Mouse (Mus musculus) ovary, adult 10 weeks (tissue): ENCODE measurements around the gene F2. TPM values are rescaled to one million over a fixed set of nuclear protein-coding genes. Genes with fewer than 3 reads are reported as not detected.

Experiments used
- polyA plus RNA-seq: library from polyadenylated mRNA; stranded (reverse); fragments of 350-450 nt; fragmentation: Illumina TruSeq; extraction: RNeasy Lipid Tissue Mini Kit (QIAGEN cat#74804); gene quantifications from one replicate; pipeline ENCODE4 v1.2.3, GENCODE M21; 2014

Gene F2
- polyA plus RNA-seq = not detected

DNA sequence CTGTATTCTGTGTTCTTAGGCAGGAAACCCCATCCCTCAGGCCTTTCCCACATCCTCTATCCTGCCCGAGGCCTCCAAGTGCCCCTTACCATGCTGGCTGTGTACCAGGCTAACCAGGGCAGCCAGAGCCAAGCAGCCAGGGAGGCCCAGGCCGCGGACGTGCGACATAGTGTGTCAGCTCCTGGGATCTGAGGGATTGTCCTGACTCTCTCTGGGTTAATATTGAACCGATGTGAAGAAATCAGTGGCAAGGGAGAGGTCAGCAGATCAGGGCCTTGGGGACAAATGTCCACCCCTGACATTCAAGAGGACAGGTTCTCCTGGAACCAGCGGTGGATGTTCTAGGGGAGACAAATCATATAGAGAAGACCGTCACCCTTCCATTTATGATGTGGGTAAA lies at the start of gene F2:
Gene F2 (minus strand): TSS at position 186 of the 400 bp plus-strand sequence.

DNA sequence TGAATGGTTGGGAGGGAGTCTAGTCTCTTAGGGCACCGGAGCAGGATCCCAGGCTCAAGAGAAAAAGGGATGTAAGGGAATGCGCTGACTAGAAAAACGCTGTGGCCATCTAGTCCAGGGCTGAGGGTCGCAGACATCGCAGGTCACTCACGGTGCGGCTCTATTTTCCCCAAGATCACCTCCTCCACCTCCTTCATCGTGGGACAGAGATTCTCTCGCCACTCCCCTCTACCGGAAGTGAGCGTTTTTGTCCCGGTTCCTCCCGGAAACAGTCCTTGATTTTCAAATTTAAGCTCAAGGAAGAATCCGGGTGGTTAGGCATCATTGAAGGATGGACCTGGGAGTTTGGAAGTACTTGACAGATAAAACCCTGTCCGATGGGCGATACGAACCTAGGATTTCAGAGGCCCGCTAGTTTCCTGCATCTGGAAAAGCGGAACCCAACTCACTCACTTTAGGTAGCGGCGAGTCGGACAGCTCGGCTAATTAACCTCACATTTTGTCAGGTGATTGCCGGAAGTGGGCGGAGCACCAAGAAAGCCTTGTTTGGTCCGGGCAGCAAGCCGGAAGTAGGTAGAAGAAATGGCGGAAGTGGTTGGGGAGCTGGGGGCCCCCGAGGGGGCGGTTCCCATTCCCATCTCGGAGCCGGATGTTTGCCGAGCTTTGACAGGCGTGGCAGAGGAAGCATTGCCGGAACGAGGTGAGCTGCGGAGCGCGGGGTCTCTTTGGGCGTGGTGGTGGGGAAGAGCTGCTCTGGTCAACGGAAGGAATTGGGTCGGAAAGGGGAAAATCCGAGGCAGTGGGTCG lies 13.5 kb upstream of the F2 start, which contains the start of the genes Zfp408 and Arhgap1:
Gene Zfp408 (minus strand): TSS at position 239 of the 807 bp plus-strand sequence.
Gene Arhgap1 (plus strand): TSS at position 308 of the 807 bp plus-strand sequence.

Other genes with a start within 250 kb of the F2 start
- 14.4 TPM for gene 1110051M20Rik, start 191.7 kb downstream of the F2 start, polyA plus RNA-seq
- 3.2 TPM for gene Lrp4, start 178.9 kb downstream of the F2 start, polyA plus RNA-seq
- 227 TPM for gene Ckap5, start 109.7 kb downstream of the F2 start, polyA plus RNA-seq
- gene Zfp408, start 13.4 kb upstream of the F2 start, polyA plus RNA-seq = 2.0 TPM
- gene Arhgap1, start 13.4 kb upstream of the F2 start, polyA plus RNA-seq = 23.5 TPM
- 20.5 TPM for gene Atg13, start 74.2 kb upstream of the F2 start, polyA plus RNA-seq
- 22.7 TPM for gene Harbi1, start 74.4 kb upstream of the F2 start, polyA plus RNA-seq
- 6.3 TPM for gene Ambra1, start 93.7 kb upstream of the F2 start, polyA plus RNA-seq